Mouse (Mus musculus): ENCODE results near the gene Fam122b. TPM values are rescaled to one million over a fixed set of nuclear protein-coding genes. Genes with fewer than 3 reads are reported as not detected.

Fam122b gene
- polyA plus RNA-seq, 1 experiment from 2014 or later = 9.3 TPM

- WGBS = 61% methylated on average over 6 of the region's 6 CpGs
- no peak for ATAC-seq
Measured at GRCm38 (mm10) chrX:53224353-53224944, 45.2 kb downstream of the Fam122b start.

GRCm38 (mm10) chrX:53220855-53221254 is 48.8 kb downstream of the Fam122b start:
- Histone ChIP-seq H3K9me3 (no peaks in the 10 kb centered on the region), H3K4me2 (replicated peaks) (no peak overlapping the region), H3K36me3 (no peaks in the 10 kb centered on the region), H3K9ac (no peak overlapping the region), H3K4me3 (replicated peaks) (no peak overlapping the region), H3K27me3 (replicated peaks) (no peaks in the 10 kb centered on the region), H3K4me1 (replicated peaks) (no peaks in the 10 kb centered on the region), H3K27ac (no peak overlapping the region)
- ATAC-seq = no peak
- WGBS = 73% methylated on average over 9 of the region's 9 CpGs

More at GRCm38 (mm10) chrX:53224353-53224944, 45.2 kb downstream of the Fam122b start:
- no peaks in the 10 kb centered on the region for H3K9me3 ChIP-seq
- no peak overlapping the region for H3K4me3 ChIP-seq (replicated peaks)
- no peaks in the 10 kb centered on the region for H3K36me3 ChIP-seq
- H3K9ac ChIP-seq = no peak overlapping the region
- no peak overlapping the region for H3K27ac ChIP-seq
- H3K27me3 ChIP-seq (replicated peaks) = no peaks in the 10 kb centered on the region
- H3K4me2 ChIP-seq (replicated peaks) = no peak overlapping the region
- no peaks in the 10 kb centered on the region for H3K4me1 ChIP-seq (replicated peaks)

GRCm38 (mm10) chrX:53214557-53215229 is 54.9 kb downstream of the Fam122b start:
- Histone ChIP-seq H3K36me3 (no peaks in the 10 kb centered on the region), H3K4me1 (replicated peaks) (0 out of 2 replicates have a peak, but pooled peaks cover 5% of the 10 kb centered on the region), H3K9ac (no peak overlapping the region), H3K4me3 (replicated peaks) (no peak overlapping the region), H3K9me3 (no peaks in the 10 kb centered on the region), H3K27me3 (replicated peaks) (no peaks in the 10 kb centered on the region), H3K4me2 (replicated peaks) (no peak overlapping the region), H3K27ac (no peak overlapping the region)
- ATAC-seq = no peak
- 52% methylated on average over 7 of the region's 7 CpGs for WGBS

- no peak for ATAC-seq
- Histone ChIP-seq H3K36me3 (no peaks in the 10 kb centered on the region), H3K27me3 (replicated peaks) (no peaks in the 10 kb centered on the region), H3K9me3 (no peaks in the 10 kb centered on the region), H3K9ac (no peak overlapping the region), H3K4me1 (replicated peaks) (peaks cover 5% of the 10 kb centered on the region; the same call in 1 of the 2 replicates), H3K4me3 (replicated peaks) (no peak overlapping the region), H3K27ac (no peak overlapping the region), H3K4me2 (replicated peaks) (no peak overlapping the region)
- 63% methylated on average over 2 of the region's 2 CpGs for WGBS
Measured at GRCm38 (mm10) chrX:53213838-53214237, 55.8 kb downstream of the Fam122b start.

GRCm38 (mm10) chrX:53212485-53212884 is 57.1 kb downstream of the Fam122b start:
- Histone ChIP-seq H3K4me1 (replicated peaks) (peaks cover 7% of the 10 kb centered on the region; the same call in 1 of the 2 replicates), H3K9me3 (no peaks in the 10 kb centered on the region), H3K4me2 (replicated peaks) (no peak overlapping the region), H3K27ac (peak overlapping the region; percentile 77; the same call in 1 of the 2 replicates), H3K4me3 (replicated peaks) (no peak overlapping the region), H3K9ac (no peak overlapping the region), H3K36me3 (no peaks in the 10 kb centered on the region), H3K27me3 (replicated peaks) (no peaks in the 10 kb centered on the region)
- WGBS = 39% methylated on average over 9 of the region's 9 CpGs
- peak; percentile 37; the same call in 1 of the 2 replicates for ATAC-seq

GRCm38 (mm10) chrX:53211756-53212483 is 57.7 kb downstream of the Fam122b start:
- 49% methylated on average over 7 of the region's 7 CpGs for WGBS
- Histone ChIP-seq H3K36me3 (no peaks in the 10 kb centered on the region), H3K4me3 (replicated peaks) (no peak overlapping the region), H3K27ac (peak overlapping the region; percentile 77), H3K9ac (no peak overlapping the region), H3K9me3 (no peaks in the 10 kb centered on the region), H3K27me3 (replicated peaks) (no peaks in the 10 kb centered on the region), H3K4me1 (replicated peaks) (peaks cover 7% of the 10 kb centered on the region; the same call in 1 of the 2 replicates), H3K4me2 (replicated peaks) (no peak overlapping the region)
- ATAC-seq = peak; percentile 88

- WGBS = 68% methylated on average over 7 of the region's 7 CpGs
- no peaks in the 10 kb centered on the region for H3K27me3 ChIP-seq (replicated peaks)
Measured at GRCm38 (mm10) chrX:53209431-53209830, 60.2 kb downstream of the Fam122b start.

GRCm38 (mm10) chrX:53204690-53205311 is 64.8 kb downstream of the Fam122b start:
- Histone ChIP-seq H3K27ac (no peak overlapping the region), H3K9ac (no peak overlapping the region), H3K9me3 (no peaks in the 10 kb centered on the region), H3K36me3 (no peaks in the 10 kb centered on the region), H3K4me2 (replicated peaks) (no peak overlapping the region), H3K27me3 (replicated peaks) (no peaks in the 10 kb centered on the region), H3K4me3 (replicated peaks) (no peak overlapping the region), H3K4me1 (replicated peaks) (peaks cover 2% of the 10 kb centered on the region; the same call in 1 of the 2 replicates)
- no peak; the same call in 1 of the 2 replicates for ATAC-seq
- 18% methylated on average over 3 of the region's 3 CpGs for WGBS

More at GRCm38 (mm10) chrX:53209431-53209830, 60.2 kb downstream of the Fam122b start:
- H3K4me3 ChIP-seq (replicated peaks) = no peak overlapping the region
- H3K27ac ChIP-seq = 0 out of 2 replicates have a peak overlapping the region, but pooled peaks have one; percentile 4
- no peak overlapping the region for H3K9ac ChIP-seq
- H3K4me1 ChIP-seq (replicated peaks) = peaks cover 5% of the 10 kb centered on the region; the same call in 1 of the 2 replicates
- H3K4me2 ChIP-seq (replicated peaks) = no peak overlapping the region
- ATAC-seq = no peak
- no peaks in the 10 kb centered on the region for H3K36me3 ChIP-seq
- H3K9me3 ChIP-seq = no peaks in the 10 kb centered on the region

GRCm38 (mm10) chrX:53201616-53202015 is 68.0 kb downstream of the Fam122b start:
- H3K4me1 ChIP-seq (replicated peaks) = no peaks in the 10 kb centered on the region
- H3K27me3 ChIP-seq (replicated peaks) = no peaks in the 10 kb centered on the region
- H3K9me3 ChIP-seq = no peaks in the 10 kb centered on the region
- no peak for ATAC-seq
- no peak overlapping the region for H3K9ac ChIP-seq
- no peak overlapping the region for H3K4me2 ChIP-seq (replicated peaks)
- no peak overlapping the region for H3K27ac ChIP-seq
- no peaks in the 10 kb centered on the region for H3K36me3 ChIP-seq
- no peak overlapping the region for H3K4me3 ChIP-seq (replicated peaks)
- WGBS = 65% methylated on average over 5 of the region's 5 CpGs

GRCm38 (mm10) chrX:53197681-53198080 is 71.9 kb downstream of the Fam122b start:
- Histone ChIP-seq H3K36me3 (no peaks in the 10 kb centered on the region), H3K27me3 (replicated peaks) (no peaks in the 10 kb centered on the region), H3K4me3 (replicated peaks) (no peak overlapping the region), H3K9ac (no peak overlapping the region), H3K4me2 (replicated peaks) (no peak overlapping the region), H3K9me3 (no peaks in the 10 kb centered on the region), H3K4me1 (replicated peaks) (no peaks in the 10 kb centered on the region), H3K27ac (no peak overlapping the region)
- no peak for ATAC-seq
- 65% methylated on average over 4 of the region's 4 CpGs for WGBS

GRCm38 (mm10) chrX:53196392-53196791 is 73.2 kb downstream of the Fam122b start:
- Histone ChIP-seq H3K4me2 (replicated peaks) (no peak overlapping the region), H3K27me3 (replicated peaks) (no peaks in the 10 kb centered on the region), H3K36me3 (no peaks in the 10 kb centered on the region), H3K9me3 (no peaks in the 10 kb centered on the region), H3K4me3 (replicated peaks) (no peak overlapping the region), H3K9ac (no peak overlapping the region), H3K4me1 (replicated peaks) (no peaks in the 10 kb centered on the region), H3K27ac (no peak overlapping the region)
- 57% methylated on average over 5 of the region's 5 CpGs for WGBS
- no peak for ATAC-seq

Measured in intestine, embryonic 15.5 days (tissue).